Mouse (Mus musculus) MEL-GATA-1-ER (cell line): ENCODE measurements around the gene Fam221b.

Experiments used
- DNase-seq: peaks from one replicate; pipeline ENCODE4 v3.0.0-alpha.2; 2012; ENCODE audit warnings: low read depth; ENCODE audit errors: extremely low read depth

Gene Fam221b

DNA sequence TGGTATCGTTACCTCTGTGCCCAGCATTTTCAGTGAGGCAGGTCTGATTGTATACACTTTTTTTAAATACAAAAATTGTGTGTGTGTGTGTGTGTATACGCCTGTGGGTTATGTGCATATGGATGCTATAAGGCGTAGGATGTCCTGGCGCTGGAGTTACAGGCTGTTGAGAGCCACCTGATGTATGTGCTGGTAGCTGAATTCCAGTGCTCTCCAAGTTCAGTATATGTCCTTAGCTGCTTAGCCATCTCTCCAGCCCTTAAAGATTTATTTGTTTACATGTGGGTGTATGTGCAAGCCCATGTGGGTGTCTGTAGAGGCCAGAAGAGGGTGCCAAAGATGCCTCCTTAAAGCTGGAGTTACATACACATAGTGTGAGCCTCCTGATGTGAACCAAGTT is 11.8 kb downstream of the Fam221b start:
- DNase-seq, result peak; percentile 46

GRCm38 (mm10) chr4:43656339-43657109 is 12.4 kb downstream of the Fam221b start, which contains the start of gene Hint2:
Hint2 (minus strand) TSS chr4:43656466.
- DNase-seq, result peak; percentile 99

DNA sequence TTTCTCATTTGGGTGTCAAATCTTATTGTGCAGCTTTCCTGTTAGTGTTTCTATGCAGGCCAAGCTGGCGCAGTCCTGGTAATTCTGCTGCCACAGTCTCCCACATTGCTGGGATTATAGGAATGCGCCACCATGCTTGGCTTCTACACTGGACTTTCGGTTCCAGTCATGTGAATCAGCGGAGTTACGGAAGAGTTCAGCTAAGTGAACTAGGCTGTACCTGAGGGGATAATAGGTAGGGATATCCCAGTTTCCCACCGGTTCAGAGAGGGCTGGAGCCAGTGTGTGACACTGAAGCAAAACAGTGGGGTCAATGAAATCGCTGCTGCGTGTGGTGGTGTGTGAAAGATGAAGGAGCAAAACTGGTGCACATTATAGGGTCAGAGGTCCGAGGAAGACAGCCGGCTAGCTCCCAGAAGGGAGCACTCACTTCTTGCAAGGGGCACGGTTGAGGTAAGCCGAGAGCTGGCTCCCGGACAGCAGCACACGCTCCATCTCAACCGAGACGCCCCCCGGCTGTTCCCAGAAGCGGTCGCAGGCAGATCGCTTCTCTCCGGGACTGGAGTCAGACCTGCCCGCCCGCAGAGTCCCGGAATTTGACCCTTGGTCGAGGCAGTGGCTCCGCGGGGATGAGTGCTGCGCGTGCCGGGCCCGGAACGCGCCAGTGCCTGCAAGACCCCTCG is 13.1 kb downstream of the Fam221b start:
- no peak for DNase-seq

DNA sequence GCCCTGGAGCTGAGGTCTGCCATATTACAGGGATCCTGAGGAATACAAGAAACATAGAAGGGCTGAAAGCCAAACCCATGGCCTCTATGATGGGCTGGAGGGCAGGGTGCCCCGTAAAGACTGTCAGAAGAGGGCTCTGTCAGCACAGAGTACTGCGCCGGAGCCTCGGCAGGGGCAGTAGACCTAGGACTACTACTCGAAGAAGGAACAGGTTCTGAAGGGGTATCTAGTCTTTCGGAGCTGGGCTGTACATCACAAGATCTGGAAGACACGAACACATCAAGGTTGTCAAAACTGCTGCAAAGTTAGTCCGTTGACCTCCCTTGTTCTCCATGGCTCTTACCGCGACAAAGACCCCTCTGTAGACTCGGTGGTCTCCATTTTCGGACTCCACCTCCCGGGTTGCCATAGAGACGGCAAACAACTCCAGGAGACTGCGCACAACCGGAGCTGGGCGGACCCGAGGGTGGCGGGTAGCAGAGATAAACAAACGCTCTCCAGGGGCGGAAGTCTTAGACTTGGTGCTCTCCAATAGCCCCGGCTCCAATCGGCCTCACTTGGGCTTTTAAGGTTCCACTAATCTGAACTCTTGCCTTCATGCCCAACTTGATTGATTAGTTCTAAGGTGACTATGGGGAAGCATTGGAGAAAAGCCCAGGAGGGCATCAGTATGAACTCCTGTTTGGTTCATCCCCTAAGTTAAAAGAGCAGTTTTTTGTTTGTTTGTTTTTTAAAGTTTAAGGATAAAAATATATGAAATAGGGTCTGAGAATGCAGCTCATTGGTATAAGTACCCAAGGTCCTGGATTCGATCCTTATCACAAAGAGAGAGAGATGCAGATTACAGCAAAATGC is 15.6 kb downstream of the Fam221b start, which contains the start of gene Spag8:
Gene Spag8, minus strand, starts transcription at position 434 of the 855 bp plus-strand sequence.
- peak; percentile 74 for DNase-seq

GRCm38 (mm10) chr4:43652726-43653125 is 16.2 kb downstream of the Fam221b start:
- DNase-seq, result no peak

DNA sequence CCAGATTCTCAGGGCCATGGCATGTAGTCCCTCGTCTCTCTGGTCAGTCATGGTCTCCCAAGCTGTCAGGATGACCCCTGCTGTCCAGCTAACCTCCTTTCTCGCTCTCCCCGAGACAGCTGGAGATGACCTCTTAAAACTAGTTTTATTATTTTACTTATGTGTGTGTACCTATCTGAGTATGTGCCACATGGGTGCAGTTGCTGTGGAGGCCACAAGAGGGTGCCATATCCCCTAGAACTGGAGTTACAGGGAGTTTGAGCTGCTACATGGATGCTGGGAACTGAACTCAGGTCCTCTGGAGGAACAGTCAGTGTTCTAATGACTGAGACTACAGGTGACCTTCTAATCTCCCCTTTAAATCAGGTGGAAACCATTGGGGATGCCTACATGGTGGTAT is 19.2 kb downstream of the Fam221b start:
- DNase-seq, result no peak

GRCm38 (mm10) chr4:43640491-43640890 is 28.5 kb downstream of the Fam221b start:
- no peak for DNase-seq

DNA sequence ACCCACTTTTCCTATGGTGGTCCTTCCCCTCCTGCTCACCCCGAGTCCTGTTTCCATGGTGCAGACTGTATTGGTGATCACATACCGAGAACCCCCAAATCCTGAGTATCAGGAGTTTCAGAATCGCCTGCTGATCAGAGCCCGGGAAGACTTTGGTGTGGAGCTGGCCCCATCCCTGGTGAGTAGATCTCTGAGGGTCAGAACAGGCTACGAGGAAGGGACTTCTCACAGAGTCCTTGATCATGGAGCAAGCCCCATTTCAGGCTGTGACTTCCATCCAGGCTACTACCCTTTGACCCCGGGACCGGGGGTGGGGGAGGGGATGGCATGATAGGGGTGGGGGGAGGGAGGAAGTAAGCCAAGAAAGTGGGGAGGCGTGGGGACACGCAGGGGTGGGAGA is 28.9 kb downstream of the Fam221b start:
- DNase-seq, result no peak

GRCm38 (mm10) chr4:43636751-43637150 is 32.2 kb downstream of the Fam221b start:
- no peak for DNase-seq

- DNase-seq, result no peak
Measured at GRCm38 (mm10) chr4:43634621-43635374, 34.1 kb downstream of the Fam221b start.

DNA sequence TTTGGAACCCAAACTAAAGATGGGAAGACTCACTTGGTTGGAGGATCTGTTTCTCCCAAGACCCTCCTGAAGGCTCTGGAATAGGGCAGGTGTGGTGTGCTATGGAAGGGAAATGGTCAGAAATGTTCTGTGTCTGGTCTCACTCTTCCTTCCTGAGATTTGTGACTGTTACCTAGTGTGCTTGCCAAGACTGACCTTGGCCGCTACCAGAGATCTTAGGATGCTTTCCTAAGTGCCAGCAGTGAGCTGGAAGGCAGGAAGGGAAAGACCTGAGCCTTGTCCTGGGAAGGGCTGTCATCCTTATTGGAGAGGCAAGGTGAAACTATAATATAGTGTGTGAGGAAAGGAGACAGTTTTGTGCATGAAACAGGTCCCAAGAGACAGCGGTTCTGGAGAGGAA is 35.2 kb downstream of the Fam221b start:
- no peak for DNase-seq

DNA sequence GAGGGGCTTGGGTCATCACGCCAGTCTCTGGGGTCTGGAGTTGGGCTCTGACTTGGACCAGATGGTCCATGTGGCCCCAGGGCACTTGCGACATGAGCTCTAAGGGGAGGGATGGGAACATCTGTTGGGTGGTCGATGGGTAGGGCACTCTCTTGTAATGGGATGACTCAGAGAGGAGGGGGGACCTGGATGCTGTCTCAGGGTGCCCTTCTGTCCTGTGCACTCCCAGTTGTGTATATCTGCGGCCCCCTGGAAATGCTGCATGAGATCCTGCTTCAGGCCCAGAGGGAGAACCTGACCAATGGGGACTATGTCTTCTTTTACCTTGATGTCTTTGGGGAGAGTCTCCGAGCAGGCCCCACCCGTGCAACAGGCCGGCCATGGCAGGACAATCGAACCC is 35.6 kb downstream of the Fam221b start:
- no peak for DNase-seq

DNA sequence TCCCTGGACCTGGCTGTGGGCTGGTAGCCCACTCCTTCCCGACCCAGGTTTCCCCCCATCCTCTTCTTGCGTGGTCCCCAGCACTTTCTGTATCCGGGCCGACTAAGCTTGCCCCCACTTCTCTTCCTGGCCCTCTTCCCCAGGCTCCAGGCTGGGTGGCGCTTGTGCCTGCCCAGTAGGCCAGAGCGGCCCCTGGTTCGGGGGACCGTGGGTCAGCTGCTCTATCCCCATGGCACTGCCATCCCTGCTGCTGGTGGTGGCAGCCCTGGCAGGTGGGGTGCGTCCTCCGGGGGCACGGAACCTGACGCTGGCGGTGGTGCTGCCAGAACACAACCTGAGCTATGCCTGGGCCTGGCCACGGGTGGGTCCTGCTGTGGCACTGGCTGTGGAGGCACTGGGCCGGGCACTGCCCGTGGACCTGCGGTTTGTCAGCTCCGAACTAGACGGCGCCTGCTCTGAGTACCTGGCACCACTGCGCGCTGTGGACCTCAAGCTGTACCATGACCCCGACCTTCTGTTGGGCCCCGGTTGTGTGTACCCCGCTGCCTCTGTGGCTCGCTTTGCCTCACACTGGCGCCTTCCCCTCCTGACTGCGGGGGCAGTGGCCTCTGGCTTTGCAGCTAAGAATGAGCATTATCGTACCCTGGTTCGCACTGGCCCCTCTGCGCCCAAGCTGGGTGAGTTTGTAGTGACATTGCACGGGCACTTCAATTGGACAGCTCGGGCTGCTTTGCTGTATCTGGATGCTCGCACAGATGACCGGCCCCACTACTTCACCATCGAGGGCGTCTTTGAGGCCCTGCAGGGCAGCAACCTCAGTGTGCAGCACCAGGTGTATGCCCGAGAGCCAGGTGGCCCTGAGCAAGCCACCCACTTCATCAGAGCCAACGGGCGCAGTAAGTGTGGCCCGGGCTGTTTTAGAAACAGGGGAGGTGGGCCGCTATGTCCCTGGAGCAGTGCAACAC is 36.7 kb downstream of the Fam221b start:
- DNase-seq, result no peak

DNA sequence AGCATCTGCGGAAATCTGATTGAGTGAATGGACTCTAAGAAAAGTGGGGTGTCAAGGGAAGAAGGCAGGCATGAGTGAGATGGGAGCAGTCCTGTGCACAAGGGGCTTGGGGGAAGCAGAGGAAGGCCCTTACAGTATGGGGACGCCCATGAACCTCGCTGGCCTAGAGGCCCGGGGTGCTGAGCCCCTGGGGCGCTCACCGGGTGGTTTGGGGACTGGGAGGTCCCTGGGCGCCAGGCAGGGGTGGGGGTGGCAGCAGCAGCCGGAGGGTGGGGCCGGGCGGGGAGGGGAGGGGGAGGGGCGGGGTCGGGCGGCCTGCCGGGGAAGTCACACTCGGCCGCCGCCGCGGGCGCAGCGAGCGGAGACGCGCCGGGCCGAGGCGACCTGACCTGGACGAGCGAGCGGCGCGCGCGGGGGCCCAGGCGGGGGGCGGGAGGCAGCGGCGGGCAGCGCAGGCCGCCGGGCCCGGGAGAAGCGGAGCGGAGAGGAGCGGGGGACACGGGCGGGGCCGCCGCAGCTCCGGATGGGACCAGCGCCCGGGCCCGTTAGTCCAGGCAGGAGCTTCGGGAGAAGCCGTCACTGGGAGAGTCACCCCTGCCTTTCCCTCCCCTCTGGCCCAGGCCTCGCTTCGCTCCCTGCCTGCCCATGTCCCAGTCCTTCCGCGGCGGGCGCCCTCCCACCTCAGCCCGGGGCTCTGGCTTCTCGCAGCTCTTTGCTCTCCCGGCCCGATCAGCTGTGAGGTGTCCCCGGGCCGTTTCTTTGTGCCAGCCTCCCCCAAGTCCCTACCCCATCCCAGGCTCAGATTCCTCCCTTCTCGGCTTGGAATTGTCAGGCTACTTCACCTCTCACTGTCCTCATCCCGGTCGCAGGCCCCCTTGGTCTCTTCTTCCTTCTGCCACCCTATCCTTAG is 37.6 kb downstream of the Fam221b start, which contains the start of gene Npr2:
Gene Npr2, plus strand, starts transcription at position 890 of the 910 bp plus-strand sequence.
- no peak for DNase-seq

GRCm38 (mm10) chr4:43630671-43631045 is 38.3 kb downstream of the Fam221b start:
- no peak for DNase-seq

- DNase-seq, result peak; percentile 75
Measured at GRCm38 (mm10) chr4:43630030-43630581, 38.8 kb downstream of the Fam221b start.

DNA sequence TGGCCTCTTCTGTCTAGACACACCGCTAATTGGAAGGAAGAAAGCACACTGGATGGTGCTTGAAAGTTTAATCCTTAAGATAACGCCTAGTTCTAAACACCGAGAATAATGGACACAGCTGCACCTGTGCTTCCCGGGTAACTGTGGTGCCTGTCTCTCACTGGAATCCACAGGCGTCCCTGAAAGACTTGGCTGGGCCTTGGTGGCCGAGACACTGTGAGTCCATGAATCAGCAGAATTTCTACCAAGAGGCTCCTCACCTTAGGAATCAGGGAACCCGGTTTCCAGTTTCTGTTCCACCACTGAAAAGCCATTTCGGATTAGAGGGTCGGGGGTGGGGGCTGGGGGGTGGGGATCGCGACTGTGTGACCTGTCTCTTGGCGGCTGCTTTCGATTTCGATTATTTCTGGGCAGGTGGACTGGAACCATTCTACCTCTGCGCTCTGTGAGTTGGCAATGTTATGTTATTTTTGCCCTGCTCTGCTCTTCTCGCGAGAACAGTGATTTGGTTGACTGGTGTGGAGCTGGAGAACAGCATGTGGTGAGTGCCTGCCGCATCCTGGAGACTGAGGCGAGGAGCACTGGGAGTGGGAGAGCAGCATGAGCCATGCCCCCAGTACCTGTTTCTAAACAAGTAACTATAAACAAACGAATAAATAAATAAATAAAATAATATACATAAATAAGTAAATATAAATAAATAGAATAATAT is 39.7 kb downstream of the Fam221b start:
- no peak for DNase-seq
